Mouse (Mus musculus): Measurements from ENCODE around the gene Cyp27a1.
A peak's percentile ranks its signal among the peaks of the same experiment; 100 is the strongest.

- TF ChIP-seq EP300 (IDR thresholded peaks at IDR 0.05): no peak
- peak; percentile 57 for TF ChIP-seq CTCF (IDR thresholded peaks at IDR 0.05)
Observed at GRCm38 (mm10) chr1:74775816-74776215, 62.4 kb downstream of the Cyp27a1 start.
